Mouse (Mus musculus): Measurements from ENCODE around the gene Ogdh. TPM values are rescaled to one million over a fixed set of nuclear protein-coding genes. Genes with fewer than 3 reads are reported as not detected.

Ogdh gene
- total and polyA plus RNA-seq, 3 experiments: 91.8 to 118 (median 94.9) TPM

DNA sequence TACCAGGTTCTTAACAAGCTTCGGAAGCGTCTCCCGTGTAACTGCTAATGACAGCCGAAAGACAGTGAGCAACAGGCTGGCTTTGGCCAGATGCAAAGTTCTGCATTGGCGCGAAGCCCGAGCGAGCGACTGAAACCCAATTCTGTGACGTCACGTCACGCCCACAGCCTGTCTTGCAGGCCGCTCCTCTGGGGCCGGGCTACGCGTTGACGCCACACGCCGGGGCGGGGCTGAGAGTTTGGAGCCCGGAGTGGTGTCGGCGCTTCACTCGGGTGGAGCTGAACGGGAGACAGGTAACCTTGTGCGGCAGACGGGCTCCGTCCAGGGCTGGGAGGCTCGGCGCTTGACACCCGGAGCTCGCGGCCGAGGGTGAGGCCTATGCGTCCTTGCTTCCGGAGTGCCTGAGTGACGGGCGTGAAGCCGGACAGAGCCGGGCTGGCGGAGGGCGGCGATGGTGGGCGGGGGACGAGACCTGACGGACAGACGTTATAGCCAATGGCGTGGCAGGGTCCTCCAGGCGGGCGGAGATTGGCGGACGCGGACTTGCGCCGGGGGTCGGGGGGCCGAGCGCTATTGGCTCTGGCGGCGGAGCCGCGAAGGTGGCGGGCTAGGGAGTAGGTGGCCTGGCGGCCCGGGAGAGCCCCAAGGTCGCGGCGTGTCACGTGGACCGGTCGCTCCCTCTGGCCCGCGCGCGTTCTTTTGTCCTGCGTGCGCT lies at the start of gene Ogdh (continued):
- TF ChIP-seq USF2 (IDR thresholded peaks at IDR 0.05; ENCODE audit: borderline replicate concordance in 1 of 2, insufficient read depth in 1 of 2, low read depth in 1 of 2, low read length in 2 of 2) (no peak), ZMIZ1 (IDR thresholded peaks at IDR 0.05; ENCODE audit: low read depth, low read length) (peak; percentile 92), GATA1 (IDR thresholded peaks at IDR 0.05; ENCODE audit: low read depth, low read length) (no peak), KAT2A (conservative IDR thresholded peaks at IDR 0.05; ENCODE audit: low read depth, low read length) (no peak)

DNA sequence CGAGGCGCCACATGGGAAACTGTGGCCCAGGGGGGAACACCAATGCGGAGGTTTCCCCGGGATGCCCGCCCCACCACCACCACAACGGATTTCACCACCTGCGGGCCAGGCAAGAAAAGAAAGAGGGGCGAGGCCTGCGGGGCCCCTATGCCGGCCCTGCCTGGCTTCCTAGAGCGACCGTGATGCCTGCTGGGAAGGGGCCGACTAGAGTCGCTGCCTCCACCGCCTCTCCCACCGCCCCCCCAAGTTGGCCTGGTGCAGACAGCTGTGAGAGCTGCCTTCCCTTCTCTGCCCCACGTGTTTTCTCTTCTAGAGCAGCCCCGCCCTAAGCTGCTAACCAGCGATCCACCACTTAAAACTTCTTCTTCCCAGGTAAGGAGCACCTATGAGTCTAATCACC lies 46.7 kb upstream of the Ogdh start:
- no peaks in the 10 kb centered on the region for H3K27me3 ChIP-seq (ENCODE audit: control insufficient read depth in 1 of 2, insufficient read depth in 2 of 2, low read length in 2 of 2)
- no peaks in the 10 kb centered on the region for H3K9me3 ChIP-seq (replicated peaks; ENCODE audit: insufficient read depth, low read length)
- H3K4me1 ChIP-seq (ENCODE audit: control insufficient read depth in 1 of 2, insufficient read depth in 2 of 2, low read length in 2 of 2): no peaks in the 10 kb centered on the region
- no peak overlapping the region for H3K4me3 ChIP-seq (ENCODE audit: control insufficient read depth in 1 of 2, insufficient read depth in 1 of 2, low read depth in 2 of 2, low read length in 2 of 2)
- DNase-seq (ENCODE audit: low read depth, low spot score): no peak
- no peak overlapping the region for H3K9ac ChIP-seq (ENCODE audit: control insufficient read depth, low read depth, low read length, poor library complexity, severe bottlenecking)
- H3K79me2 ChIP-seq (ENCODE audit: control insufficient read depth, insufficient read depth, low read length, poor library complexity): no peaks in the 10 kb centered on the region
- H3K27ac ChIP-seq (ENCODE audit: control insufficient read depth, low read depth, low read length): no peak overlapping the region
- TF ChIP-seq ZKSCAN1 (IDR thresholded peaks at IDR 0.05; ENCODE audit: low read depth, low read length) (no peak), TBP (IDR thresholded peaks at IDR 0.05; ENCODE audit: low read depth, low read length) (no peak), ETS1 (IDR thresholded peaks at IDR 0.05; ENCODE audit: low read depth, low read length) (no peak), CHD2 (IDR thresholded peaks at IDR 0.05; ENCODE audit: low read length) (no peak), NRF1 (IDR thresholded peaks at IDR 0.05; ENCODE audit: insufficient read depth, low read depth, low read length, poor library complexity, severe bottlenecking) (no peak), MXI1 (IDR thresholded peaks at IDR 0.05; ENCODE audit: low read depth, low read length) (no peak), HCFC1 (IDR thresholded peaks at IDR 0.05; ENCODE audit: low read depth, low read length) (no peak), ZNF384 (IDR thresholded peaks at IDR 0.05; ENCODE audit: low read depth, low read length) (no peak), RCOR1 (IDR thresholded peaks at IDR 0.05; ENCODE audit: low read depth, low read length) (no peak), POLR2AphosphoS5 (IDR thresholded peaks at IDR 0.05; ENCODE audit: borderline replicate concordance, low read depth, low read length) (no peak), SIN3A (IDR thresholded peaks at IDR 0.05; ENCODE audit: low read length) (no peak), USF1 (IDR thresholded peaks at IDR 0.05; ENCODE audit: low read depth, low read length) (no peak), POLR2A (IDR thresholded peaks at IDR 0.05; ENCODE audit: control insufficient read depth in 1 of 2, insufficient read depth in 1 of 2, low read depth in 1 of 2, low read length in 2 of 2, poor library complexity in 1 of 2) (no peak)
- H3K36me3 ChIP-seq (ENCODE audit: control insufficient read depth in 1 of 2, insufficient read depth in 2 of 2, low read length in 2 of 2): no peaks in the 10 kb centered on the region

DNA sequence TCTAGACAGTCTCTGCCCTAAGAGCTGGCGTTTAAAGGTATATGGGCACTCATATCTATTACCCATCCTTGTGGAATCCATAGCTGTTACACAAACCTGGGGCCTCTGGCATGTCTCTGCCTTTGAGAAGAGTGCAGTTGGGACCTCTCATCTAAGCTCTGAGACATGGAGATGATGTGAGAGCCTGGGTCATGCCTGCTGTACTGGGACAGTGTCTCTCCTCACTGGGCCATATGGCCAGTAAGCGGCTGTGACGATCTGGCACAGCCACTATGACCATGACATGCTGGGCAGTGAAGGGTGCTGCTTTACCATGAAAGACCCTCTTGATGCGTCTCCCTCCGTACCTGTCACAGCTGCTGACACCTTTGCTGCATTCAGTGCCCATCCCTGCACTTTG lies 39.2 kb upstream of the Ogdh start:
- peaks cover 0 to 6% of the 10 kb centered on the region in 2 experiments; a peak in 1 of 4 replicates for H3K4me1 ChIP-seq (ENCODE audit: control insufficient read depth in 1 of 2, insufficient read depth in 2 of 2, low read length in 2 of 2)
- no peak for TF ChIP-seq SIN3A (IDR thresholded peaks at IDR 0.05; ENCODE audit: low read length)
- no peak for TF ChIP-seq POLR2A (IDR thresholded peaks at IDR 0.05; ENCODE audit: control insufficient read depth in 1 of 2, insufficient read depth in 1 of 2, low read depth in 1 of 2, low read length in 2 of 2, poor library complexity in 1 of 2)
- no peak for TF ChIP-seq MAZ (IDR thresholded peaks at IDR 0.05; ENCODE audit: low read depth, low read length)
- no peak for TF ChIP-seq MYB (IDR thresholded peaks at IDR 0.05; ENCODE audit: low read depth, low read length)
- no peak for TF ChIP-seq ZC3H11A (IDR thresholded peaks at IDR 0.05; ENCODE audit: low read depth, low read length)
- no peak for TF ChIP-seq NRF1 (IDR thresholded peaks at IDR 0.05; ENCODE audit: insufficient read depth, low read depth, low read length, poor library complexity, severe bottlenecking)
- TF ChIP-seq KAT2A (conservative IDR thresholded peaks at IDR 0.05; ENCODE audit: low read depth, low read length): no peak
- TF ChIP-seq MAX (IDR thresholded peaks at IDR 0.05; ENCODE audit: low read length): no peak
- TF ChIP-seq ZMIZ1 (IDR thresholded peaks at IDR 0.05; ENCODE audit: low read depth, low read length): no peak
- no peak for TF ChIP-seq TAL1 (IDR thresholded peaks at IDR 0.05; ENCODE audit: low read length)
- TF ChIP-seq JUND (IDR thresholded peaks at IDR 0.05; ENCODE audit: low read depth, low read length): no peak
- no peak for TF ChIP-seq CHD1 (IDR thresholded peaks at IDR 0.05; ENCODE audit: low read depth, low read length)
- no peak for TF ChIP-seq RCOR1 (IDR thresholded peaks at IDR 0.05; ENCODE audit: low read depth, low read length)
- H3K36me3 ChIP-seq (ENCODE audit: control insufficient read depth in 1 of 2, insufficient read depth in 2 of 2, low read length in 2 of 2): no peaks in the 10 kb centered on the region
- no peak overlapping the region for H3K27ac ChIP-seq (ENCODE audit: control insufficient read depth, low read depth, low read length)
- no peak for DNase-seq (ENCODE audit: low read depth, low spot score)
- no peaks in the 10 kb centered on the region for H3K79me2 ChIP-seq (ENCODE audit: control insufficient read depth, insufficient read depth, low read length, poor library complexity)
- no peaks in the 10 kb centered on the region for H3K27me3 ChIP-seq (ENCODE audit: control insufficient read depth in 1 of 2, insufficient read depth in 2 of 2, low read length in 2 of 2)
- H3K9ac ChIP-seq (ENCODE audit: control insufficient read depth, low read depth, low read length, poor library complexity, severe bottlenecking): no peak overlapping the region
- H3K4me3 ChIP-seq (ENCODE audit: control insufficient read depth in 1 of 2, insufficient read depth in 1 of 2, low read depth in 2 of 2, low read length in 2 of 2): no peak overlapping the region
- H3K9me3 ChIP-seq (replicated peaks; ENCODE audit: insufficient read depth, low read length): no peaks in the 10 kb centered on the region
